Mouse (Mus musculus) ES-E14 (cell line): Measurements from ENCODE around the gene Prkcz.

Experiments used
- CHD2 ChIP-seq: IDR thresholded peaks from 2 replicates; pipeline ENCODE4 v1.6.1; 2014; ENCODE audit warnings: mild to moderate bottlenecking, low read depth, low read length, inconsistent platforms
- MAFK ChIP-seq: IDR thresholded peaks from 2 replicates; pipeline ENCODE4 v1.6.1; 2014; ENCODE audit warnings: mild to moderate bottlenecking, low read depth, low read length, inconsistent platforms; ENCODE audit not compliant: insufficient read depth
- ZC3H11A ChIP-seq: IDR thresholded peaks from 2 replicates; pipeline ENCODE4 v1.6.1; 2012; ENCODE audit warnings: low read depth, mild to moderate bottlenecking, inconsistent platforms, low read length, borderline replicate concordance

DNA sequence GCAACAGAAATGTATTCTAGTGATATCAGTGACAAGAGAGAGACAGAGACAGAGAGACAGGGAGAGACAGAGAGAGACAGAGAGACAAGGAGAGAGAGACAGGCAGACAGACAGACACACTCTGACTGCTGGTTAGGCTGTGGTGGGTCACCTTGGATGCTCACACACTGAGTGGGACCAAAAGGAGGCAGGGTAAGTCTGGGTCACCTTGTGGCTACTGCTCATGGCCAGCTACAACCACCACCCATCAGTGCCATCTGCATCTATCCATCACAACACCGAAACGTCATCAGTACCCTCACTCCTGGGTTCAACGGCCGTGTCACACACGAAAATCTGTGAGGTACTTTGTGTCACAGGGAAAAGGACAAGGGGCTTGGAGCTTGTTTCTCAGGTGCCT is 53.6 kb downstream of the Prkcz start:
- no peak for TF ChIP-seq CHD2
- TF ChIP-seq ZC3H11A: no peak
- TF ChIP-seq MAFK: no peak
